15 mouse cellular contexts compared by ENCODE assay signal in the genomic region with DNA sequence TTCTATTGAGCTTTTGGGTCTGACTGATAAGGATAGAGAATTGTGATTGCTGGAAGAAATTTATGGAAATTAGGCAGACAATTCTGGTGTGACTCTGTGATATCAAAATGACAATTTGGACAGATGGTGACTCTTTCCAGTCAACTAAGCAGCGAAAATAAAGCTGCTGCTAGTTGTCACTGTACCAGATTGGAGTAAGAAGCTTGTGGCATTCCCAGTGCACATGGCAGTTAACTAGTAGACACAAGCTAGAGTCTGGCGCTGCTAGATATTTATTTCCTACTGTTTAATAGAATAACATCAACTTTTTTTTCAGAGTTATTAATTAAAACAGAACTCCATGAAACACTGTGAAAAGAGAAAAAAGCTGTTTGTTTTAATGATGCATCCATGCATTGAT.
DNase-seq lines count a peak whose midpoint lies in the region; ATAC-seq and TF ChIP-seq lines count a peak whose summit lies in the region.
"Had no signal": no experiment of that assay in that cellular context is flagged by ENCODE, and none has a peak within 500 bp of the region (broad histone marks: within the 10 kb centered on the region; RNA-seq: fewer than 3 reads in every experiment).

No protein-coding gene starts in this region.

- no peaks in the 10 kb centered on the region for H3K36me3 ChIP-seq in hindbrain, postnatal 0 days (ENCODE audit: insufficient read depth, low read length)
- no peaks in the 10 kb centered on the region for H3K36me3 ChIP-seq in hindbrain, embryonic 16.5 days (ENCODE audit: control insufficient read depth, insufficient read depth, low read length)
- H3K36me3 ChIP-seq in heart, embryonic 11.5 days (ENCODE audit: control insufficient read depth, insufficient read depth, low read length): no peaks in the 10 kb centered on the region
- H3K36me3 ChIP-seq: limb, embryonic 15.5 days; liver, embryonic 15.5 days; midbrain, embryonic 15.5 days had no signal

- H3K9ac ChIP-seq in hindbrain, postnatal 0 days (replicated peaks; ENCODE audit: low read length): no peak overlapping the region
- no peak overlapping the region for H3K9ac ChIP-seq in hindbrain, embryonic 16.5 days (ENCODE audit: low read depth, low read length)
- H3K9ac ChIP-seq in heart, embryonic 11.5 days (ENCODE audit: low read depth, low read length): no peak overlapping the region
- H3K9ac ChIP-seq: limb, embryonic 15.5 days; liver, embryonic 15.5 days; midbrain, embryonic 15.5 days had no signal

- WGBS in hindbrain, postnatal 0 days: 50% methylated on average over 2 of the region's 2 CpGs
- WGBS in hindbrain, embryonic 16.5 days: 54% methylated on average over 2 of the region's 2 CpGs
- WGBS in heart, embryonic 11.5 days (ENCODE audit: insufficient replicate concordance): 79% methylated on average over 2 of the region's 2 CpGs

- no peak for TF ChIP-seq CTCF in hindbrain, postnatal 0 days (IDR thresholded peaks at IDR 0.05; ENCODE audit: low read depth)
- no peak for TF ChIP-seq CTCF in layer of hippocampus, adult 2 months (conservative IDR thresholded peaks at IDR 0.05)

- ATAC-seq in hindbrain, postnatal 0 days: no peak
- ATAC-seq in hindbrain, embryonic 16.5 days: no peak
- no peak for ATAC-seq in heart, embryonic 11.5 days (replicated peaks; ENCODE audit: insufficient number of reproducible peaks, low FRiP score, low TSS enrichment)
- ATAC-seq: lung, postnatal 0 days; midbrain, embryonic 15.5 days had no signal

- H3K9me3 ChIP-seq in hindbrain, postnatal 0 days (ENCODE audit: low read length): no peaks in the 10 kb centered on the region
- H3K9me3 ChIP-seq in hindbrain, embryonic 16.5 days (ENCODE audit: control insufficient read depth, low read length): no peaks in the 10 kb centered on the region
- H3K9me3 ChIP-seq in heart, embryonic 11.5 days (replicated peaks; ENCODE audit: control insufficient read depth, low read length): no peaks in the 10 kb centered on the region
- H3K9me3 ChIP-seq: limb, embryonic 15.5 days; liver, embryonic 15.5 days; midbrain, embryonic 15.5 days had no signal

- H3K27me3 ChIP-seq in hindbrain, postnatal 0 days (ENCODE audit: insufficient read depth, low read length): no peaks in the 10 kb centered on the region
- H3K27me3 ChIP-seq in hindbrain, embryonic 16.5 days (replicated peaks; ENCODE audit: control insufficient read depth, insufficient read depth, low read length): no peaks in the 10 kb centered on the region
- no peaks in the 10 kb centered on the region for H3K27me3 ChIP-seq in heart, embryonic 11.5 days (ENCODE audit: control insufficient read depth, insufficient read depth, low read length)
- H3K27me3 ChIP-seq: limb, embryonic 15.5 days; liver, embryonic 15.5 days; midbrain, embryonic 15.5 days had no signal

- no peak overlapping the region for H3K4me2 ChIP-seq in hindbrain, postnatal 0 days (ENCODE audit: low read depth, low read length)
- H3K4me2 ChIP-seq in hindbrain, embryonic 16.5 days (ENCODE audit: low read length): no peak overlapping the region
- H3K4me2 ChIP-seq in heart, embryonic 11.5 days: no peak overlapping the region
- H3K4me2 ChIP-seq: limb, embryonic 15.5 days; liver, embryonic 15.5 days; midbrain, embryonic 15.5 days had no signal

- H3K4me3 ChIP-seq in hindbrain, postnatal 0 days (ENCODE audit: low read length): no peak overlapping the region
- H3K4me3 ChIP-seq in hindbrain, embryonic 16.5 days (ENCODE audit: low read length): no peak overlapping the region
- no peak overlapping the region for H3K4me3 ChIP-seq in layer of hippocampus, adult 2 months
- no peak overlapping the region for H3K4me3 ChIP-seq in heart, embryonic 11.5 days (ENCODE audit: low read depth, low read length)
- H3K4me3 ChIP-seq: heart, adult 2 months; limb, embryonic 15.5 days; liver, embryonic 15.5 days; midbrain, embryonic 15.5 days had no signal

- peak; percentile 35 for DNase-seq in hindbrain, postnatal 0 days (ENCODE audit: low spot score)
- peak; percentile 49 for DNase-seq in brain, embryonic 18.5 days (ENCODE audit: low read depth, low spot score)
- DNase-seq in layer of hippocampus, adult 2 months (ENCODE audit: low spot score in 2 of 2): peak; percentile 34 to 54
- peak; percentile 2 for DNase-seq in retina, embryonic 14.5 days (ENCODE audit: low spot score)
- DNase-seq in embryo, embryonic 10 days (ENCODE audit: low spot score): no peak
- DNase-seq: gastrocnemius, postnatal 14 days; heart, adult 2 months; kidney, adult 11 months; right cerebral cortex, postnatal 4 days had no signal

- H3K27ac ChIP-seq in hindbrain, postnatal 0 days: no peak overlapping the region
- no peak overlapping the region for H3K27ac ChIP-seq in hindbrain, embryonic 16.5 days (ENCODE audit: low read depth, low read length)
- no peak overlapping the region for H3K27ac ChIP-seq in layer of hippocampus, adult 2 months
- no peak overlapping the region for H3K27ac ChIP-seq in heart, embryonic 11.5 days (ENCODE audit: low read depth, low read length)
- H3K27ac ChIP-seq: heart, adult 2 months; limb, embryonic 15.5 days; liver, embryonic 15.5 days; midbrain, embryonic 15.5 days had no signal

- H3K4me1 ChIP-seq in hindbrain, postnatal 0 days (ENCODE audit: insufficient read depth, low read length): no peaks in the 10 kb centered on the region
- H3K4me1 ChIP-seq in hindbrain, embryonic 16.5 days (ENCODE audit: control insufficient read depth, insufficient read depth, low read depth, low read length): no peaks in the 10 kb centered on the region
- H3K4me1 ChIP-seq in heart, embryonic 11.5 days (ENCODE audit: control insufficient read depth, insufficient read depth, low read length): no peaks in the 10 kb centered on the region
- H3K4me1 ChIP-seq: limb, embryonic 15.5 days; liver, embryonic 15.5 days; midbrain, embryonic 15.5 days had no signal
